Mouse (Mus musculus) MEL (cell line): ENCODE results near the gene Mrpl42.

ENCODE experiments used
- CTCF ChIP-seq, 3 experiments: IDR thresholded peaks in 2 of 3; conservative IDR thresholded peaks in 1 of 3; 2 replicates each; pipeline ENCODE4 v1.5.1; 2011 to 2012; ENCODE audit warnings: low read length in 3 of 3, low read depth in 2 of 3, mild to moderate bottlenecking in 2 of 3, improper control_type of control experiment in 1 of 3, inconsistent platforms in 1 of 3, mixed read lengths in 1 of 3, moderate library complexity in 1 of 3; ENCODE audit not compliant: control insufficient read depth in 1 of 3, insufficient read depth in 1 of 3, poor library complexity in 1 of 3, severe bottlenecking in 1 of 3
- HCFC1 ChIP-seq: IDR thresholded peaks from 2 replicates; pipeline ENCODE4 v1.6.1; 2012; ENCODE audit warnings: low read depth, mild to moderate bottlenecking, inconsistent platforms, low read length, improper control_type of control experiment, moderate library complexity
- MAX ChIP-seq: IDR thresholded peaks from 2 replicates; pipeline ENCODE4 v1.6.1; 2011; ENCODE audit warnings: low read length, improper control_type of control experiment

DNA sequence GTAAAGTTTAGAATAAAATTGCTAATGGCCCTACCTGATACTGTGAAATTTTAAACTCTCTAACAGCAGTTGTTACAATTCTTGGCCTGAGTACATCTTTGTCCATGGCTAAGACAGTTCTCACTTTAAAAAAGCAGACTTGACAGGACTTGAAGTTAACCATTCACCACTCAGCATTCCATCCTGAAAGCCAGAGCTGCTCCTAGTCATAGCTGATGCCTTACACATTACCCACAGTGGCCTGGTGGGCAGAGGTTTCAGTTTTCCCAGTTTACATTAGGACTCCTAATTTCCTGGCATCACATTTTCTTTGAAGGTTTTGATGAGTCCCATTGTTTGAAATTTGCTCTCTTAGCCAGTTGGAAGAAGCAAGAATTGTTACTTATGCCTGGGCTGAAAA lies 42.3 kb upstream of the Mrpl42 start:
- no peak for TF ChIP-seq MAX
- TF ChIP-seq CTCF (IDR thresholded peaks at IDR 0.05 in 2 of 3, conservative IDR thresholded peaks at IDR 0.05 in 1 of 3; ENCODE audit: control insufficient read depth in 1 of 3, insufficient read depth in 1 of 3, low read depth in 2 of 3, low read length in 3 of 3, poor library complexity in 1 of 3, severe bottlenecking in 1 of 3) = no peak
- no peak for TF ChIP-seq HCFC1
